Mouse (Mus musculus) ovary, postnatal 10 days (tissue): ENCODE results near the gene Bend4.

ENCODE experiments used
- DNase-seq: peaks from one replicate; pipeline ENCODE4 v3.0.0; 2022; ENCODE audit warnings: low spot score

Gene Bend4

DNA sequence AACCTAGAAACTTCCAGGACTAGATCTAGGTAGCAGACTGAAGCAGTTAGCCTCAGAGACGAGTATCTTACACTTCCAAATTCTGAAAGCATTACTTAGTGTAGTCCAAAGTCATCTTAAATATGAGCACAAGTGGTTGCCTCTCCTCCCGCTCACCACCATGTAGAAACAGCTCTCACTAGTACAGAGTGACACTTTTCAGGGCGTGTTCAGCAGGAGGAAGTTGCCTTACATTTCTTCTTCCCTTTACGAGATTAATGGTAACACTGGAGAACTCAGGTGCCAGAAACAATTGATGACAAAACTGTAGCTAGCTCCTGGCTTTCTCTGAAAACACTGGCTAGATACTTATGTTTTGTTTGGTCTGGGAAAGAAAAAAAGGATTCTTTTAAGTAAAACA, 8.7 kb downstream of the Bend4 start:
- no peak for DNase-seq

DNA sequence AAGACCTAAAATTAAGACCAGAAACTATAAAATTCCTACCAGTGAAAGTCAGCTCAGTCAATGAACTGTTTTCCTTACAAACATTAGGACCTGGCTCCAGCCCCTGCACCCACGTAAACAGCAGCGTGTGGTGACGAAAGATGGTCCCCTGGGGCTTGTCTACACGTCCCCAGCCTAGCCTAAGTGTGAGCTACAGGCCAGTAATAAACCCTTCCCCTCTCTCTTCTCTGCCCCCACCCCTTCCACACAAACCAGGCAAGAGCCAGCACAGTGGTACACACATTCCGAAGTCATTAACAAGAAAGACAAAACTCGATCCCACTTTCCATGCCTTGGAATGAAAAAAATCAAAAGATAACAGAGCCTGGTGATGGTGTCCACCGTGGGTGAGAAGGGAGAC, 16.6 kb downstream of the Bend4 start:
- no peak for DNase-seq

DNA sequence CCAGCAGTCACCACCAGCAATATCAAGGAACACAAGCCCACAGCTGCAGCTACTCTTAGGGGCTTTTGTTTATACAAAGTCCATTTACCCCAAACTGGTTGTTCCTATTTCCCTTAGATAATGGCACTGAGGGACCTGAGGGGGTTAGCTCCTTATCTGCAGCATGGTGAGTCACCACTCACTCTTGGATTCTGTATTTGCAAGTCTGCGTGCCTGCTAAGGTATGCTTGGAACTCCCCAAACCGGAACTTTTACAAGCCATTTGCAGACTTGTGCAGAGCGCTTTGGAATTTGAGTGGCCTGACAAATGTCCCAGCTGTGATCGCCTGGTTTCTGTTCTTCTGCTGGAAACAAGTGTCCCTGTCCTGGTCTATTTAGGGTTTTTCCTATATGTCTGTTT, 17.7 kb downstream of the Bend4 start:
- no peak for DNase-seq

DNA sequence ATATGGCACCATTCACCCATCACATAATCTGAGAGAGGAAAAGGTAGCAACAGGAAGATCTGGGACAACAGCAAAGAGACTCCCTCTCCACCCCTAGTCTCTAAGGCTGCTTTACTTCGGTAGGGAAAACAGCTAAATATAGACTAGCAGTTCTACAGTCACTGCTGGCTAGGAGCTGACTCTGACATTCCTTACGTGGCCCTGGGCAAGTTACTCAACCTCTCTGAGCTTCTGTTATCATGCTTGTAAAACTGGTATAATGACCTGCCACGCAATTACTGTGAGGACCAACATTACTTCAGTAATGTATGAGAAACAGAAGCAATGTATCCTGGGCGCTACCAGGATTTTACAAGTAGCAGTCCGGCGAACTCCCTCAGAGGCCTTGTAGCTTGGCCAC, 19.7 kb downstream of the Bend4 start:
- DNase-seq, result no peak

DNA sequence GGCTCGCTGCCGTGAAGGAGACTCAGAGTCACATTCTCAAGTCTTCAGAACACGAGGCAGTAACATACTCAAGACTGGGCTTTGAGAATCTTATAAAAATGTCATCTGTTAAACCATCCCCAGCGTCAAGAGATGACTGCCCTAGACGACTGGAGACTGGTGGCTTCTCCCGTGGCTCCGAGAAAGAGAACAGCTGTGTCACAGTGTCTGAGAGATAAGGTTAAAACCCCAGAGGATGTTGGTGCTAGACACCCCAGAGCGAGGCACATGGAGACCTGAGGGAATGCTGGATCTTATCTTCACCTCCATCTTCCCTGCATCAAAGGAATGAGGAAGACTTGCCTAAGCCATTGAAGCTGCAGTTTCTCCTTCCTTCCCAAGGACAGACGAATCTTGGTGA, 23.2 kb downstream of the Bend4 start:
- DNase-seq, result no peak

DNA sequence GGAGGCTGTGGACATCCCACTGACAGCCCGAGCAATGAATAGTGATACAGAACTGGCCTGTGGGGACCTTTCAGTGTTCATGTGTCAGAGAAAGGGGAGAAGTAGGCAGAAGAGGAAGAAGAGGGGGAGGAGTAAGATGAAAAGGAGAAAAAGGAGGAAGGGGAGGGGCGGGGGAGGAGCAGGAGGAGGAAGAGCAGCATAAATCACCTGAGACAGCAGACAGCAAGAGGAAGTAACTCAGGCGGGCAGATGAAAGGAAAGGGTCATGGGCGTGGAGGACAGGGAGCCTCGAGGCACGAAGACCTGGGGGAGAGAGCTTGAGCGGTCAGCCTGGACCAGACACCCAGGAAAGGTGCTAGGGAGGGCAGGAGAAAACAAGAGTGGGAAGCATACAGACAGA, 23.7 kb downstream of the Bend4 start:
- no peak for DNase-seq

DNA sequence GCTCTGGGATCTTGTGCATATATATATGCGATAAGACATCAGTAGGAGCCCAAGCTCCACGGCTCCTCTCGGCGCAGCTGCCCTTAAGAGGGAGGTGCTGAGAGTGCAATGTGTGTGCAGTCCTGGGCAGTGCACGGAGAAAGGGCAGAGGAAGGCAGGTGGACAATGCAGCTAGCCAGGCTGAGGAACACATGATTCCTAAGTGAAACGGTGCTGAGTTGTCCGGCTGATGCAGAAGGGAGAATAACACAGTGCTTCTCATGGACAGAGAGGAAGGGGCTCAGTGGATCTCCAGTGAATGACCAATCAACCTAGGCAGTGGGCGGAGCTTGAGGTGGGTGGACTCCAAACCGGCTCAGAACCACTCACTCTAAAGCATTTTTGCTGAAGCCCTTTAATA, 26.5 kb downstream of the Bend4 start:
- no peak for DNase-seq

DNA sequence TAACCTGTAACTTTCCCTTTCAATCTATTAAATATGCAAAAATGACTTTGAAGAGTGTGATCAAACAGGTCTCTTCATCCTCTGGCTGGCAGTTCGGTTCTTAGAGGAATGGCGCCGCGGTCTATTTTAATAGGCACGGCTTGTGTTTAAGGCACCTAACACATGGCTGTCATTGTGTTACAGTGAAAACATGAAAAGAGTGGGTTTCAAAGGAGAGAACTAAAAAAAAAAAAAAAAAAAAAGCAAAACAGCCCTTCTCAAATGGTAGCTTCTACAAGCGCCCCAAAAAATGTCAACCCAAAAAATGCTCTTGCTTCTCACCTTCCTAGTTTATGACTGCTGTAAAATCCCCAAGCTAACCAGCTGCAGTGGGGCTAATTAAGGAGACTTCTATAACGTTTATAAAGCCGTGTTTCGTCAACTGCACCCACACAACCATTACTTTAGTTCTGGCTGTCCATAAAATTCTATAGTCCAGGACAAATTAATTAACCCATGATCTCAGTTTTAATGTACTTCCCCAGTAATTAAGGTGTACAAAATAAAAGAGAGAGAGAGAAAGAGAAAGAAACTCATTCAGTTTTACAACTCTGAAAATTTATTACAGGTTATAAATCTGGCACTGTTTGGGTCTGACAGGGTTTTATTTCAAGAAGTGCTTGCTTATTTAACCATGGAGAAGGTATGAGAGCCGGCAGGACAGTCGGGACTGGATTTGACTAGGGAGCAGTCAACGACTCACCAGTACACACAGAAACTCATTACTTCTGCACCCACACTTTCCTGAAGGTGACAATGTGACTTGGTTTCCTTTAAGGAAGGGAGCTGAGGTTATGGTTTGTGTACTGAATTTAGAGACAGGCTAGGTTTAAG, 27.3 kb downstream of the Bend4 start:
- DNase-seq, result no peak

DNA sequence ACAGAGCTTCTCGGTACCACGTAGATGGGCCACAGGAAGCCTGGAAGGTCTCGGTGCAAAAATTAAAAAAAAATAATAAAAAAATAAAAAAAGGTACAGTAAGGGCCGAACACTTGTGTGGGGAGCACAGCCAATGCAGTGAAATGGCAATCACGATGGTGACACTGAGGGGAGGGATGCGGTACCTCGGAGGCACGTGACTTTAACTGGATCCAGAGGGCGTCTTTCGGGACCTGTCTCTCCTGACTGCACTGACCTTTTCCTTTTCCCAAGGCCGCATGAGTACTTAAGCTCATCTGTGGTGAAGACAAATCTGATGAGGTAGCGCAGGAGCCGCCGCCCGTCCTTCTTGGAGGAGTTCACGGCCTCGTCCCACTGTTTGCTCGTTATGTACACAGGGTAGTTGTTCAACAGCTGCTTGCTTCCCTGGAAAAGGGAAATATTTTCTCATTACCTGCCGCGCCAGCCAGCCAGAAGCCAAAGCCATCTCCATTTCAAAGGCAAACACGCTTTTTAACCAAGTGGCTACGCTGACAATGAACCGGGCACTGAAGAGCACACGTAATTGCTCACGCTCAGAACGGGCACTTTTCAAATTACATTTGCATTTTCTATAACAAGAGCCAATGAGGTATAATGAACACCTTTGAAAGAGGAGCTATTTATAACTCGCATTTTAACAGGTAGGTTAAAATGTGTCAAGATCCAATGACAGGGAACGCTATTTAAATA, 28.1 kb downstream of the Bend4 start:
- no peak for DNase-seq

DNA sequence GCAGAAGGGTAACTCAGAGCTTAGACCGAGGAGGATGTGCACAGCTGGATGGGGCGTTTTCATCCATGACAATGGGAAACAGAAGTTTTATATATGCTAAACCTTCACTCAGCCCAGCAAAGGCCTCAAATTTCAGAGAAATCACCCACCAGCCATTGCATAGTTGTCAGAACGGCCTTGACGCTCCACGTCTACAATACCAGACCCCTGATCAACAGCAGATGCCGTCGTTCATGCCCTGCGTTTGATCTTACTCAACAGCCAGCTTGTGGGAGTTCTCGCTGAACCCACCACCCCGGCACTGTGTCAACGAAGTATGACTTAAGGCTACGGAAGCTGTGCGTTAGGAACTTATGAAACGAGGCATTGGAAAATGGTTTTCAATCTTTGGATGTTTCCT, 30.9 kb downstream of the Bend4 start:
- no peak for DNase-seq

DNA sequence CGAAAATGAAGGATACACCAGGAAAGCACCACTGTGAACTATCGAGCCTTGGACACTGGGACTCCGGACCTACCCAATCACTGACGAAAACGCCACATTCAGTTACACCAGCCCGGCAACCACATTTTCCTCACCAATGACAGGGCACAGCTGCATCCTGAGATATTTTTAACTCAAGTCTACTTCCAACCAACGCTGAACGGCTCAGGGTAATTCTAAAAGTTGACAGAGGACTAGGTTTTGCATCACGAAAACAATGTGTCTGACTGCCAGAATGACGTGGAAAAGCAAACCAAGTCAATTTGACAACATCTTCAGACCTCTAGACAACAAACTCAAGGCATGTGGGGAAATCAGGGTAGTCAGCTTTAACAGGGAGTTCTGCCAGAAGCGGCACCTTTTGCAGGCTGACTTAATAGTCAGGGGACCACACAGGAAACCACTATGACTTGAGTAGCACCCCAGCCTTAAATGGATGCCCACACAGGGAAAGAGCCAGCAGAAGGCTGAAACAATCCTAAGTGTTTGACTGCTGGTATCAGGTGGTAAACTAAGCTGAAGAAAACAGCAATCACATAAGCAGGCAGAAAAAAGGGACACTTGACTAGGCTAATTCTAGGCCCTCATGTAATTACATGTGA, 32.8 kb downstream of the Bend4 start:
- DNase-seq, result no peak

DNA sequence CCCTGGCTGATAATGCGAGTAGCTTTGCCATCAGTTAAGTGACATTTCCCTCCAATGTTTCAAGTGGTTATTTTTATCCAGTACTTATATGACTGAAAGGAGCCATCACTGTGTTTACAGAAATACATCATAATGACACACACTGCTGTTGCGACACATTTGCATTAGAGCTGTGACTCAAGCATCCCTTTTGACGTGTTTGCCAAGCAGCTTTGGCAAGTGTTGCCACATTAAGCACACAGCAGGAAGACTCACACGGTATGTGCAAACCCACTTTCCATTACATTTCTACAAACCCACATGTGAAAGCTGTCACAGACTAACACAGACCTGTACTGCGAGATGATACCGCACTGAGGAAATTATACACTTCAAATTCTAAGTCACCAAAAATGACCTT, 34.2 kb downstream of the Bend4 start:
- DNase-seq, result no peak

DNA sequence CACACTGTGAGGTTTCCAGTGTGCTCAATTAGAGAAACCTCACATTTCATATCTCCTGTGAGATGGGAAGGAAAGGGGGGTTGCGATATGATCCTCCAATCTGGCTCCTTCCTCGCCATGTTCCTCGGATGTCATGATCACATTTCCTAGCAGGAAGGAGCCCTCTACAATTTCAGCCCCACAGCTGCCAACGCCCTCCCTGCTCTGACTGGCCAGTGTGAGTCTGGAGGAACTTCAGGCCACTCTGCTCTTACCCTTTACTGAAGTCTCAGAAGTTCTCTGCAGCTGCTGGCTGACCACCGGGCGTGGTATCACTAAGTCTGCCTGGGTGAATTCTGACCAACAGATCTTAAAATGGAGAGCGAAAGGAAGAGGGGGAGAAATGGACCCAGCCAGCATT, 45.6 kb downstream of the Bend4 start:
- no peak for DNase-seq

DNA sequence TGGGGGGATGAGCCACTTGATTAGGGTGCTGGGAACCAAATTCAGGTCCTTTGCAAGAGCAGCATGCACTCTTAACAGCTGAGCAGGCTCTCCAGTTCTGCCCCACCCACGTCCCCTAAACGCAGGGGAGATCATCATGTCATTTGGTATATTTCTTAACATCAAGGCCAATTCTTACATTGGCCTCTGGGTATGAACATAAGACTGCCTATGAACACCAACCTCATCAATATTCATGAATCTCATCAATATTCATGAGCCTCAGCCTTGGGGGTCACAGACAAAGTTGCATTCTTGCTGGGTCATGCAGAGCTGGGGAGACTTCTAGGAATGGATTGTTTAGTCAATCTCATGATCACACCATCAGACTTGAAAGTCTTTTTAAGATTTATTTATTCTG, 46.4 kb downstream of the Bend4 start:
- DNase-seq, result no peak

DNA sequence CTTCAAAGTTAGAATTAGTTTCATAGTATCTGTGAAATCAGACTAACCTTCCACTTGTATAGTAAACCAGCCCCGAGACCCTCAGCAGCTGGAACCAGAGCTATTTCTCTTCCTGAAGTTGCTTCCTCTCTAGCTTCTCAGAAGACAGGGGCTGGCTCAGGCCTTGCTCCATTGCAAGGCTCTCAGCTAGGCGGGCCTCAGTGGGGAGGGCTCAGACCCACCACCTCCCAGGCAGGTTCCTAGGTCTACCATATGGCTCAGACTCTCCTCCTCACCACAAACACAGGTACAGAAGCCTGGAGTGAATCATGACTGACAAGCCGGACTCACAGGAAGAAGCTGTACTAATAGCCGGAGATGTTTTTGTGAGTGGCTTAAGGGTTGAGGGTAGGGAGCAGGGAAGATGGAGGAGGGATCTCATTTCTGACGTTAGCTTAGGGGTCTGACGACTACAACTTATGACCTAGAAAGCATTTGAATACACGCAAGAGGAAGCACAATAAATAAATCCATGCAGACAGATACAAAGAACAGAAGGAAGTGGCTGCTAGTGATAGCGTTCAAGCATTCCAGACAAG, 51.0 kb downstream of the Bend4 start:
- DNase-seq, result no peak

DNA sequence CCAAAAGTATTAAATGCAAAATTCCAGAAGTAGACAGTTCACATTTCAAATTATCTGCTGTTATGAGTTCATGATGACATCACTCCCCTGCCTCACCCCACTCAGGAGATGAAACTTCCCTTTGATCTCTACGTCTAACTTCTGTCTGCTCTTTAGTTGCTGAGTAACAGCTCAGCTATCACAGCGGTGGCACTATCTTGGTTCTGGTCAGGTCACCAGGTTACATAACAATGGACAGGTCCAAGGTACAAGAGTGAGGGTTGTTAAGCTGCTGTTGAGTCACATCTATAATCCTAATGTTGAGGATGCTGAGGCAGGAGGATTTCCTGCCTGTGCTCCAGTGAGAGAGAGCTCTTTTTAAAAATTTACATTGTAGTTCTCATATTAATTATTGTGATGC, 65.2 kb downstream of the Bend4 start:
- no peak for DNase-seq

DNA sequence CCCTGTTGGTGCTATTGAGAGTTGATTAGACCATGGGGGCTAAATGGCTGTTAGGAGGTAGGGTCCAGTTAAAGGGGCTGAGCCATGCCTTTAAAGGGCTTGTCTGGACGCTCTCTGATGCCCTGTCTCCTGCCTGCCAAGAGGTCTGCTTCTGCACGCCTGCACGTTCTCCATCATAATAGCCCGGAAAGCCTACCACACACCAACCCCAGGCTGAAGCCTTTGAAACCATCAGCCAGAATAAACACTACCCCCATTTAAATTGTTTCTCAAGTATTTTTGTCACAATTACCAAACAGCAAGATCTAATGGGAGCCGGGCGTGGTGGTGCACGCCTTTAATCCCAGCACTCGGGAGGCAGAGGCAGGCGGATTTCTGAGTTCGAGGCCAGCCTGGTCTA, 65.8 kb downstream of the Bend4 start:
- DNase-seq, result no peak

DNA sequence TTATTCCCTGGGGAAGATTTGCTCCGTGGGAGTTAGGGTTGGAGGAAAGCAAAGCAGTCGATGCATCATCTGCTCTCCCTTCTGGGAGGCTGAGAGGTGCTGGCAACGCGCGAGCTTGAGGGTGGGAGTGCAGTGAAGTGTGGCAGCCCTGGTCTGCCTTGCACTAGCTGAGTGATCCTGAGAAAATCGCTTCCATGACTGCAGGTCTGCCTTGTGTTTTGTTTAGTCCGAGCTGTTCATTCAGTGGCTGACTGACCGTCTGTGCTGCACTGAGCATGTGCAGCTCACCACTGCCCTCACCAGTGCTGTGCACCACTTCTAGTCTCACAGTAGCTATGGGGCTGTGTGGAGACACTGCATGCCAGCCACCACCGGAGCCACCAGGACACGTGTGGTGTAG, 79.2 kb downstream of the Bend4 start:
- DNase-seq, result no peak

DNA sequence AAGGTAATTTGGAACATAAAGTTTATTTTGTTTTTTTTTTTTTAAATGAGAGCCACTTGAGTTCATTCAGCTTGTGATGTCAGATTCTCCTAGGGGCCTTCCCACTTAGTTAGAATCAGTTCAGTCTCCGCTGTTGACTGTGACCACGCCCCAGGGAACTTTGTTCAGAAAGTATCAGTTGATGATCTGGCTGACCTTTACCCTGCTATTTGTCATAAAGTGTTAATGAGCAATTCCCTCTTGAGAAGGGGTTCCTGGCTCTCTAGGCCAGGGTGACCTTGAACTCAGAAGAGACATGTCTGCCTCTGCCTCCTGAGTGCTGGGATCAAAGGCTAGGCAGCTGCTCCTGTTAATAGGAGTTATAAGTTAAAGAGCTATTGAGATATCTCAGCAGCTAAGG, 81.0 kb downstream of the Bend4 start:
- no peak for DNase-seq
